Mouse (Mus musculus) cerebellum, adult (tissue): ENCODE results near the gene Ccdc63.

Experiments
- ATAC-seq: cut with Nextera tagmentation; 2 replicates; pipeline ENCODE4 v1.9.2; 2017; ENCODE audit warnings: mild to moderate bottlenecking, moderate library complexity, mixed read lengths; ENCODE audit not compliant: insufficient number of reproducible peaks, low FRiP score, low TSS enrichment

Gene Ccdc63

GRCm38 (mm10) chr5:122130341-122130998 is 10.2 kb downstream of the Ccdc63 start:
- peak; percentile 53; the same call in 1 of the 2 replicates for ATAC-seq

GRCm38 (mm10) chr5:122129068-122129655 is 11.5 kb downstream of the Ccdc63 start:
- ATAC-seq, result 0 out of 2 replicates have a peak, but pooled peaks have one; percentile 49

- no peak for ATAC-seq
Observed at GRCm38 (mm10) chr5:122125211-122125760, 15.3 kb downstream of the Ccdc63 start.

- no peak for ATAC-seq
Observed at GRCm38 (mm10) chr5:122116243-122116642, 24.4 kb downstream of the Ccdc63 start.

GRCm38 (mm10) chr5:122115266-122115763 is 25.3 kb downstream of the Ccdc63 start:
- ATAC-seq, result no peak

- no peak for ATAC-seq
Observed at GRCm38 (mm10) chr5:122114176-122114575, 26.4 kb downstream of the Ccdc63 start.

GRCm38 (mm10) chr5:122113450-122113849 is 27.2 kb downstream of the Ccdc63 start:
- no peak for ATAC-seq

GRCm38 (mm10) chr5:122111933-122112248 is 28.7 kb downstream of the Ccdc63 start:
- ATAC-seq, result no peak

- no peak for ATAC-seq
Observed at GRCm38 (mm10) chr5:122111091-122111932, 29.3 kb downstream of the Ccdc63 start.

- ATAC-seq, result no peak
Observed at GRCm38 (mm10) chr5:122110625-122111024, 30.0 kb downstream of the Ccdc63 start.

GRCm38 (mm10) chr5:122109325-122110060 is 31.1 kb downstream of the Ccdc63 start:
- no peak for ATAC-seq

GRCm38 (mm10) chr5:122108104-122108503 is 32.5 kb downstream of the Ccdc63 start:
- ATAC-seq, result no peak

GRCm38 (mm10) chr5:122106212-122106611 is 34.4 kb downstream of the Ccdc63 start:
- ATAC-seq, result no peak

- ATAC-seq, result no peak
Observed at GRCm38 (mm10) chr5:122104981-122105380, 35.6 kb downstream of the Ccdc63 start.

GRCm38 (mm10) chr5:122104201-122104600 is 36.4 kb downstream of the Ccdc63 start:
- no peak for ATAC-seq

- ATAC-seq, result no peak
Observed at GRCm38 (mm10) chr5:122103075-122103474, 37.5 kb downstream of the Ccdc63 start.

- no peak for ATAC-seq
Observed at GRCm38 (mm10) chr5:122102476-122103050, 38.1 kb downstream of the Ccdc63 start.

GRCm38 (mm10) chr5:122094439-122094838 is 46.2 kb downstream of the Ccdc63 start:
- ATAC-seq, result no peak

GRCm38 (mm10) chr5:122093734-122094133 is 46.9 kb downstream of the Ccdc63 start:
- ATAC-seq, result no peak

GRCm38 (mm10) chr5:122092794-122093193 is 47.8 kb downstream of the Ccdc63 start:
- no peak for ATAC-seq
